Mouse (Mus musculus): Measurements from ENCODE around the gene Stac.

Stac gene

DNA sequence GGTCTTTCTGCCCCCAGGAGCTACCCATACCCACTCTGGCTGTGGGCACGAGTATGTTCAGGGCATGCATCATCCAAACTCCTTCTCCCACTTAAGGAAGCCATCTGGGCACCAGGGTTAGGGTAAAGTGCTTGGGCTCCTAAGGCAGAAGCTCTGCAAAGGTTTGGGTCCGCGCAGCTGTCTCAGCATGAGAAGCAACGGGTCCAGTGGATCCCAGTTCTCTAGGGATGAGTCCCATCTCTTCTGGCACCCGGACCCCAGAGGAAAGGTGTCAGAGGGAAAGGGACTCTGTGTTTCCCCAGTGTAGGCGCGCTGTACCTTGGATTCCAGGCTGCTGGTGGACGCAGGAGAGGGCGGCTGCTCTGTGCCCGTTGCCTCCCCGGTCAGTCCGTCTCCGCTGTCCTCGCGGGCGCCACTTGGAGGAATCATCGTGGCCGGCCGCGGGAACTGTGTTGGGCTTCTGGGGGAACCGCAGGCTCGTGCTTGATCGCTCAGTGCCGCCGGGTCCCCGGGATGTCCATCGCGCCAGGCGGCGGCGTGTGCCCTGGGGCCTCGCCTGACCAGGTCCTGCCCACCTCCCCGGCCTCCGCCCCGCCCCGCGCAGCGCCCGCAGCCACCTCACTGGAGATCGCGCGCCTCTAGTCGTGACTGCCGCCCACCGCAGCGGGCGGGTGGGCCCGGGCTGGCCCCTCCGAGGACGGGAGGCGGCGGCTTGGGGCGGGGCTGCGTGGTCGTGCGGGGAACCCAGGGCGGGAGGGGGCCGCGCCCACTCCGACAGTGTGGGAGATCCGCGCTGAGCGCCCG is at the start of gene Stac:
Gene Stac (minus strand): TSS at position 669 of the 804 bp plus-strand sequence.
- DNase-seq (ENCODE audit: low read depth, low spot score): no peak

GRCm38 (mm10) chr9:111739431-111740245 is 49.5 kb upstream of the Stac start:
- no peak for DNase-seq (ENCODE audit: low read depth, low spot score)

- no peak for DNase-seq (ENCODE audit: low read depth, low spot score)
Observed at GRCm38 (mm10) chr9:111739026-111739425, 48.9 kb upstream of the Stac start.

DNA sequence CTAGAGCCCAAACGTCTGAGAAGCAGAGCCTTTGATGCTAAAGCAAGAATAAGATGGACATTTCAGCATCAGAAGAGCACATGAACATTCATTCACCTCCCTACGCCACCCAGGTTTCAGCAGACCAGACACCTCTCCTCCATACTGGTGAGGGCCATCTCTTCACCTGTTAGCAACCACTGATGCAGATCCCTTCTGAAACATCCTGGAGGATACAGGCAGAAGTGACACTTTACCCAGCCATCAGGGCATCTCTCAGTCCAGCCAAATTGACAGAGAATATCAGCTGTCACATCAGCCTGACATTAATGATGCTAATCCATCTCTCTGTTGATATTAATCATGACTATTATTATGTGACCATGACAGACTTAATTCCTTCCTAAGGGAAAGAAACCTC is 47.6 kb upstream of the Stac start:
- no peak for DNase-seq (ENCODE audit: low read depth, low spot score)

GRCm38 (mm10) chr9:111735931-111736330 is 45.8 kb upstream of the Stac start:
- DNase-seq (ENCODE audit: low read depth, low spot score): no peak

GRCm38 (mm10) chr9:111731939-111732670 is 42.0 kb upstream of the Stac start:
- DNase-seq (ENCODE audit: low read depth, low spot score): no peak

- DNase-seq (ENCODE audit: low read depth, low spot score): no peak
Observed at GRCm38 (mm10) chr9:111724981-111725593, 34.9 kb upstream of the Stac start.

- no peak for DNase-seq (ENCODE audit: low read depth, low spot score)
Observed at GRCm38 (mm10) chr9:111714457-111714856, 24.3 kb upstream of the Stac start.

- no peak for DNase-seq (ENCODE audit: low read depth, low spot score)
Observed at GRCm38 (mm10) chr9:111700101-111700500, 10.0 kb upstream of the Stac start.

- no peak for DNase-seq (ENCODE audit: low read depth, low spot score)
Observed at GRCm38 (mm10) chr9:111690484-111690855, 322 bp upstream of the Stac start.

- DNase-seq (ENCODE audit: low read depth, low spot score): no peak
Observed at GRCm38 (mm10) chr9:111689146-111689545, 1.0 kb downstream of the Stac start.

DNA sequence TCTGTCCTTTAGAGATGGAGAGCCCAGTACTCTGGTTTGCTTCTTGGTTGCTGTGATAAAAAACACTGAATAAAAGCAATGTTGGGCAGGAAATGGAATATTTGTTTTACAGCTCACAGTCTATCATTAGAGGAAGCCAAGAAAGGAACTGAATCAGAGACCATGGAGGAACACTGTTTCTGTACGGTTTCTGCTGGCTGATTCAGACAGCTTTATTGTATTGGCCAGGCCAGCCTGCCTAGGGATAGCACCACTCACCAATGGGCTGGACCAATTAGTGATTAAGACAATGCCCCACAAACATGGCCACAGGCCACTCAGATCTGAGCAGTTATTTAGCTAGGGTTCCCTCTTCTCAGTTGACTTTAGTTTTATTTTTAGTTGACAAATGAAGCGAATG is 6.0 kb downstream of the Stac start:
- DNase-seq (ENCODE audit: low read depth, low spot score): no peak

DNA sequence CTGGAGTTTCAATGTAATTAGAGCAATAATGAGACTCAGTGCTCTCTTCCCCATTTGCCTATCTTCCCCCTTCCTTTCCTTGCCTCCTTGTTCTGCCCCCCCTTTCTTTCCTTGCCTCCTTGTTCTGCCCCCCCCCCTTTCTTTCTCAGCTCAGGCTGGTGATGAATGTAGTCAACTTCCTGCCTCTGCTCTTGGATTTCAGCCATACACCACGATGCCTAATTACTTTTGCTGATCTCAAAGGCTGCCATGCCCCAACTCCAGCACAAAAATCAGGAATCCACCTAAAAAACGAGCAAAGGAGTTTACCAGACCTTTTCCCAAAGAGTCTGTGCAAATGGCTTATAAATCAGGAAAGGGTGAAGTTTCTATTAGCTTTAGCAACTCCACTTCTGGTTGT is 10.6 kb downstream of the Stac start:
- no peak for DNase-seq (ENCODE audit: low read depth, low spot score)

GRCm38 (mm10) chr9:111669816-111670215 is 20.3 kb downstream of the Stac start:
- DNase-seq (ENCODE audit: low read depth, low spot score): no peak

DNA sequence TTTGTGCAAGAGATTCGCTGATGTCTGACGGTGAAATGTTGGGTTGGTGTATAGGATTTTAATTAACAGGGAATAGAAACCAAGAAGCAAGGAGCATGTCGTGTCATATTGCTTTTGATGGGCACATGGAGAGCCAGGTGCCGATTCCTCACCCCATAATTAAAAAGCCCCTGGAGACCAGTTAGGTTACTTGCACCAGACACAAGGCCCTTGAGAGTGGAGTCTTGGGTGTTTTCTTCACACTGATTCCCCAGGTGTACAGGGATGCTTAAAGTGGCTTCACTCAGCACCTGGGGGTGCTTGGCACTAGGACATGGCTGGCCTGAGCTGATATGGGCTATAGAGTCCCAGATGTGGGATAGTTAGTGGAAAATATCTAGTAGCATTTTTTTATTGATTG is 35.1 kb downstream of the Stac start:
- no peak for DNase-seq (ENCODE audit: low read depth, low spot score)

DNA sequence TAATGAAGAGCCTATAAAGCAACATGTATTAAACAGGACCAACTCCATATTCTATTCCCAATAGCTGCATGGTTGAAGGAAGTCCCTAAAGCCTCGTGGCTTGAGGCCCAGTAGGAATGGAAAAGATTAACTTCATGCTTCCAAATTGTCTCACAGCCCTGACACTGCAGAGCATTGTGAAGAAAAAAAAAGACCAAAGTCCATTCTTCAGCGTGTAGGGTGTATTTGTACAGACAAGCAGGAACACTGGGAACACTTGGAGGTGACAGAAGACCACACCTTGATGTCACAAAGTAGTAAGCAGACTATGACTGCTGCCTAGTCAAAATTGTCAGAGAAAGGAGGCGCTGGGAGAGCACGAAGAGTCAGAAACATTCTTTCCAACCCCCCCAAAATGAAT is 45.9 kb downstream of the Stac start:
- DNase-seq (ENCODE audit: low read depth, low spot score): no peak

DNA sequence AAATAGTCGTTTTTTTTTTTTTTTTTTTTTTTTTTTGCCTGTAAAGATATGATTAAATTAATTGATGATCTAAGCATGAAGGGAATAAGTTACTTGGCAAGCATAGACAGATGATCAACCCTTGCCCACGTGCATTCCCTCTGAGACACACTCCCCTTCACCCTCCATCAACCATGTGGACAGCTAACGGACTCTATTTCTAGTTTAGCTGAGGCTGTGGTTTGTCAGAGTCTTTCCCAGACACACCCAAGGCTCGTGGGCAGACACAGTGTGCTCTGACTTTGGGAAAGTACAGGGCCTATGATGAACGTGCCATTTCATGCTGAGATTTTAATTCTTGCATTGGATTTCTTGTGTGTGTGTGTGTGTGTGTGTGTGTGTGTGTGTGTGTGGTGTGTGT is 46.8 kb downstream of the Stac start:
- no peak for DNase-seq (ENCODE audit: low read depth, low spot score)

- no peak for DNase-seq (ENCODE audit: low read depth, low spot score)
Observed at GRCm38 (mm10) chr9:111637641-111638040, 52.5 kb downstream of the Stac start.

- no peak for DNase-seq (ENCODE audit: low read depth, low spot score)
Observed at GRCm38 (mm10) chr9:111632833-111633232, 57.3 kb downstream of the Stac start.

GRCm38 (mm10) chr9:111621191-111621590 is 69.0 kb downstream of the Stac start:
- DNase-seq (ENCODE audit: low read depth, low spot score): no peak

GRCm38 (mm10) chr9:111611341-111611740 is 78.8 kb downstream of the Stac start:
- DNase-seq (ENCODE audit: low read depth, low spot score): no peak

DNA sequence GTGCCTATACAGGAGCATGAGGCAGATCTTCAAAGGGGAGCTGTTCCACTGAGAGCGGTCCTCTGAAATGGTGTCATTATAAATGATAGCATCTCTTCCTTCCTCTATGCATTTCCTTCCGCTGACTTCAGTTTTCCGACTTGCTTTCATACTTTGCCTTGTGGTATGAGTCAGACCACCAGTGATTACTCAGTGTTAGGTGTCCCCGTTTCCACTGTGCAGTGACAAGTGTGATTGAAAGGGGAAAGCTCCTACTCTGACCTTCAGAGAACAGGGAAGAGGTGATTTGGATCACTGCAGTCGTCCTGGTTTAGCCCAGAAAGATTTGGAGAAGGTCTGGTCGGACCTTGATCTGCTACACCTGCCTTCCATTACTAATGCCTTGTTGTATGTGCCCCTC is 81.4 kb downstream of the Stac start:
- no peak for DNase-seq (ENCODE audit: low read depth, low spot score)
